Mouse (Mus musculus): ENCODE data around the gene Ap5s1. TPM values are rescaled to one million over a fixed set of nuclear protein-coding genes. Genes with fewer than 3 reads are reported as not detected.

Ap5s1 gene
- 27.9 and 28.0 TPM in 2 replicates for polyA plus RNA-seq (2015; fragmentation: Nextera tagmentation; extraction: Ambion mirVana)

DNA sequence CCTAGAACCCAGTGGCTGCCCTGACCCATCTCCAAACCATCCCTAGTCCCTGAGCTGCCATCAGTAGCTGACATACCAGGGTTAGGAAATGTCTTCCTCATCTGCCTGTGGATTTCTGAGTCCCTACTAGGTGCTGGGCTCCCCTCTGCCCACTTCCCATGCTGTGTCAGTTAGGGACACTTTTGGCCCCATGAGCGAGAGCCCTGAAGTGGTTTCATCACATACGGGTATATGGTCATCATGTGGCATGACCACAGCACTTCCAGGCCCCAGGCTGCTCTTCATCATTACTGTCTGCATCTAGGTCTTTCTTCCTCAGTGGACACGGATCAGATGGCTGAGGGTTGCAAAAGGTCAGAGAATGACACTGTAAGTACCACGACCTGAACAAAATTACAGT, at the start of gene Ap5s1:
TSS of gene Ap5s1 (plus strand) at position 301 of the 400 bp plus-strand sequence.
- H3K27me3 ChIP-seq (replicated peaks; ENCODE audit: insufficient read depth, low read length), result no peaks in the 10 kb centered on the region
- peaks cover 22% of the 10 kb centered on the region; the same call in 1 of the 2 replicates for H3K4me1 ChIP-seq (ENCODE audit: insufficient read depth, low read depth, low read length)
- no peaks in the 10 kb centered on the region for H3K9me3 ChIP-seq (ENCODE audit: low read length)
- H3K9ac ChIP-seq (replicated peaks; ENCODE audit: low read depth), result no peak within 1 kb of the TSS
- ATAC-seq (no peak), DNase-seq (ENCODE audit: low spot score) (no peak)
- TF ChIP-seq EP300 (IDR thresholded peaks at IDR 0.05) (no peak), CTCF (IDR thresholded peaks at IDR 0.05) (no peak)
- no peaks in the 10 kb centered on the region for H3K36me3 ChIP-seq (ENCODE audit: insufficient read depth, low read length)
- H3K4me2 ChIP-seq (replicated peaks; ENCODE audit: low read depth, low read length), result no peak within 1 kb of the TSS
- no peak within 1 kb of the TSS for H3K27ac ChIP-seq (ENCODE audit: low read length)
- WGBS, result 68% methylated on average over 4 of the region's 4 CpGs
- no peak within 1 kb of the TSS for H3K4me3 ChIP-seq (ENCODE audit: low read depth, low read length)

DNA sequence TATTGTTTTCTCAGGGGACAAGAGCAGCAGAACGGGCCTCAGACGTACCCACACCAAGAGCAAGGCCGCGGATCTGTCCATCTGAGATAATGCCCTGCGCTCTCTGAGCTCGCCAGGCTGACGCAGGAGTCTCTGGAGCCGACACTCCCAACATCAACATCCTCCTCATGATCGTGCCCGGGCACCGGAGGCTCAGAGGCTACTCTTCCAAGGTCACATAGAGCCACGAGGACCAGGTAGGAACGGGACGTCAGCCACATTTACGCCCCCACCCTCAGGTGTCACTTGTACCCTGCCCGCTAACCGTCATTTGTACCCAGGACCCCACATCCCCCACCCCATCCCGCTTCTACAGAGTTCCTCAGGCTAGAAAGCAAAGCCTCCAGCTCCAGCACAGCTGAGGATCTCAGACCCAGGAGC, 47.4 kb upstream of the Ap5s1 start:
- DNase-seq (ENCODE audit: low spot score) (peak; percentile 67), ATAC-seq (peak; percentile 62)
- WGBS, result under 1% methylated on average over 18 of the region's 18 CpGs
- H3K27ac ChIP-seq (ENCODE audit: low read length), result peak overlapping the region; percentile 79
- peak overlapping the region; percentile 98 for H3K4me2 ChIP-seq (replicated peaks; ENCODE audit: low read depth, low read length)
- H3K36me3 ChIP-seq (ENCODE audit: insufficient read depth, low read length), result no peaks in the 10 kb centered on the region
- TF ChIP-seq EP300 (IDR thresholded peaks at IDR 0.05) (no peak), CTCF (IDR thresholded peaks at IDR 0.05) (no peak)
- peak overlapping the region; percentile 67 for H3K4me3 ChIP-seq (ENCODE audit: low read depth, low read length)
- H3K9me3 ChIP-seq (ENCODE audit: low read length), result no peaks in the 10 kb centered on the region
- H3K4me1 ChIP-seq (ENCODE audit: insufficient read depth, low read depth, low read length), result no peaks in the 10 kb centered on the region
- peak overlapping the region; percentile 64 for H3K9ac ChIP-seq (replicated peaks; ENCODE audit: low read depth)
- H3K27me3 ChIP-seq (replicated peaks; ENCODE audit: insufficient read depth, low read length), result no peaks in the 10 kb centered on the region

DNA sequence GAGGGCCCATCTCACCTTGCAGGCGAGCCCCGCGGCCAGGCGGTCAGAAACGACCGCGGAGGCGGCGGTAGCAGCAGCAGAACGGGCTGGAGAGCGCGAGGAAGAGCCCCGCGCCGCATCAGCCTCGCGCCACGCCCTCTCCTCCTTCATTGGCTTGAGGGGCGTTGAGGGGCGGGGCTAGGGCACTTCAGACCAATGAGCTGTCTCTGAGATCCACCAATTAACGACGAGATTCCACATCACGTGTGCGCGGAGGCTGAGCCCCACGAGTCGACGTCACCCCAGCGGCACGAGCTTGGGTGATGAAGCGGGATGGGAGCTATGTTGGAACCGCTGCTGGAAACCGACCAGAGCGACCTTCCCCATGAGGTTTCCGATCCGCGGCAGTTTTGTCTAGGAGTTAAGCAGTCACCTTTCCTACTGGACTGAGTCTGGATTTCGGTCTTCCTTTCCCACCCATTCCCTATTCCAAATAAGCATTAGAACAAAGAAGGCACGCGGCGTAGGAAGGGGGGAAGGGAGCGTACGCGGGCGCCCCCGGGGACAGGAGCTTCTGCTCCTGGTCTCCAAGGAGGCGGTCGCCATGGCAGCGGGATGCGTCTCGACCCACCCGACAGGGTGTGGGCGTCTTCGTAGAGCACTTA, 46.8 kb upstream of the Ap5s1 start, which contains the start of gene 1700037H04Rik:
TSS of gene 1700037H04Rik (minus strand) at position 144 of the 644 bp plus-strand sequence.
- peak; percentile 98 for ATAC-seq
- TF ChIP-seq EP300 (IDR thresholded peaks at IDR 0.05) (no peak), CTCF (IDR thresholded peaks at IDR 0.05) (no peak)
- Histone ChIP-seq H3K27ac (ENCODE audit: low read length) (peak within 1 kb of the TSS; percentile 83), H3K36me3 (ENCODE audit: insufficient read depth, low read length) (no peaks in the 10 kb centered on the region), H3K4me2 (replicated peaks; ENCODE audit: low read depth, low read length) (peak within 1 kb of the TSS; percentile 98), H3K9me3 (ENCODE audit: low read length) (no peaks in the 10 kb centered on the region), H3K4me3 (ENCODE audit: low read depth, low read length) (peak within 1 kb of the TSS; percentile 67), H3K4me1 (ENCODE audit: insufficient read depth, low read depth, low read length) (no peaks in the 10 kb centered on the region), H3K9ac (replicated peaks; ENCODE audit: low read depth) (peak within 1 kb of the TSS; percentile 64), H3K27me3 (replicated peaks; ENCODE audit: insufficient read depth, low read length) (no peaks in the 10 kb centered on the region)
- peak; percentile 99 for DNase-seq (ENCODE audit: low spot score)
- 0% methylated on average over 54 of the region's 54 CpGs for WGBS

DNA sequence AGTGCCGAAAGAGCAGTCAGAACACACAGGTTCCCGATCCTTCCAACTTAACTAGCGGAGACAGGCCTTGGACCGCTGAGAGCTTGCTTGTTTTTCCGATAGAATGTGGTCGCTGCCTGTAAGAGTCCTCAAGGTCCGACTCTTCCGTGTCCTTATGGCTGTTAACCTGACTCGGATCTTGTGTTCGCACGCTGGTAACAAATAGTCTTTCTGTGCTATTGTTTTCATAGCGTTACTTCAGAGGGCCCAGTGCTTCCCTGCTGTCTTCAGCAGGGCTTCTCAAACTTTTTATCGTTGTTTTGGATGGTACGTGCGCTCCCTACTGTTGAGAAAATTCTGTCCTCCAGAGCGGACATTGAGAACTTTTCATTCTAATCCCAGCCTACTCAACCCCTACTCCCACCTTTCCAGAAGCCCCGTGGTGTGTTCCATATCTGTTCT, 46.2 kb upstream of the Ap5s1 start:
- Histone ChIP-seq H3K36me3 (ENCODE audit: insufficient read depth, low read length) (no peaks in the 10 kb centered on the region), H3K9ac (replicated peaks; ENCODE audit: low read depth) (peak overlapping the region; percentile 44; the same call in 1 of the 2 replicates), H3K4me3 (ENCODE audit: low read depth, low read length) (peak overlapping the region; percentile 67), H3K27me3 (replicated peaks; ENCODE audit: insufficient read depth, low read length) (no peaks in the 10 kb centered on the region), H3K27ac (ENCODE audit: low read length) (peak overlapping the region; percentile 83), H3K9me3 (ENCODE audit: low read length) (no peaks in the 10 kb centered on the region), H3K4me2 (replicated peaks; ENCODE audit: low read depth, low read length) (peak overlapping the region; percentile 87), H3K4me1 (ENCODE audit: insufficient read depth, low read depth, low read length) (no peaks in the 10 kb centered on the region)
- TF ChIP-seq CTCF (IDR thresholded peaks at IDR 0.05), result peak; percentile 59
- TF ChIP-seq EP300 (IDR thresholded peaks at IDR 0.05), result no peak
- WGBS, result 2% methylated on average over 17 of the region's 17 CpGs
- ATAC-seq (peak; percentile 4), DNase-seq (ENCODE audit: low spot score) (peak; percentile 70)

DNA sequence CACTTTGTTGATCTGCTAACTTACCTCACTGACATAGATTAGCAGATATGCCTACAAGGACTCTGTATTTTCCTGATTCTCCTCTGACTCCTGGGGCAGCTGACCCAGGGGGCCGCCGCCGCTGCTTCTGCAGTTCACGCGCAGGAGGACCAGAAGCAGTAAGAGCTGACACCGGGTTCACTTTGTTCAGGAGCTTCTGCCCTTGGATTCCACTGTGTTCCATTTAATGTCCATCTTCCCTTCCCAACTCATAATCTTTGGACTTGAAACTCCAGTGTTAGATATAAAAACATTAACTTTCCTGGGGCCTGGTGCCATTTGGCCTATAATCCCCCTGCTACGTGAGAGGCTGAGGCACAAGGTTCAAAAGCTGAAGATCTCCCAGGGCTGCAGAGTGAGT, 43.0 kb upstream of the Ap5s1 start:
- no peaks in the 10 kb centered on the region for H3K4me1 ChIP-seq (ENCODE audit: insufficient read depth, low read depth, low read length)
- H3K9me3 ChIP-seq (ENCODE audit: low read length), result no peaks in the 10 kb centered on the region
- H3K9ac ChIP-seq (replicated peaks; ENCODE audit: low read depth), result no peak overlapping the region
- H3K27me3 ChIP-seq (replicated peaks; ENCODE audit: insufficient read depth, low read length), result no peaks in the 10 kb centered on the region
- no peak overlapping the region for H3K27ac ChIP-seq (ENCODE audit: low read length)
- H3K36me3 ChIP-seq (ENCODE audit: insufficient read depth, low read length), result no peaks in the 10 kb centered on the region
- no peak overlapping the region for H3K4me3 ChIP-seq (ENCODE audit: low read depth, low read length)
- no peak for TF ChIP-seq CTCF (IDR thresholded peaks at IDR 0.05)
- TF ChIP-seq EP300 (IDR thresholded peaks at IDR 0.05), result no peak
- DNase-seq (ENCODE audit: low spot score) (no peak), ATAC-seq (no peak)
- 68% methylated on average over 7 of the region's 7 CpGs for WGBS
- no peak overlapping the region for H3K4me2 ChIP-seq (replicated peaks; ENCODE audit: low read depth, low read length)

DNA sequence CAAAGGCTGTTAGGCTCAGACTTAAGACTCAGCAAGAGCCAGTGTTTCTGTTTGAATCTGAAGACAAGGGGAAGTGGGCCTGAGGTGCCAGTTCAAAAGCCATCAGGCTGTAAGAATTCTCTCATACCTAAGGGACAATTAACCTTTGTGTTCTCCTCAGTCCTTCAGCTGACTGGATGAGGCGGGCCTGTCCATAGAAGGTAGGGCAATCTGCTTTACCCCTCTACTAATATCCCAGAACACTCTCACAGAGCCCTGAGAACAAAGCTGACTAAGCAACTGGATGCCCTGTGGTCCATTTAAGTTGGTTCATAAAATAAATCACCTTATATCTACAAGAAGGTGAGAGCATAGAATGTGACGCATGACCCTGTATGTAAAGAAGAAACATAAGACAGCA, 40.7 kb upstream of the Ap5s1 start:
- no peaks in the 10 kb centered on the region for H3K9me3 ChIP-seq (ENCODE audit: low read length)
- no peaks in the 10 kb centered on the region for H3K4me1 ChIP-seq (ENCODE audit: insufficient read depth, low read depth, low read length)
- no peak for DNase-seq (ENCODE audit: low spot score)
- H3K27me3 ChIP-seq (replicated peaks; ENCODE audit: insufficient read depth, low read length), result no peaks in the 10 kb centered on the region
- H3K4me3 ChIP-seq (ENCODE audit: low read depth, low read length), result no peak overlapping the region
- H3K9ac ChIP-seq (replicated peaks; ENCODE audit: low read depth), result no peak overlapping the region
- no peak for ATAC-seq
- TF ChIP-seq EP300 (IDR thresholded peaks at IDR 0.05) (no peak), CTCF (IDR thresholded peaks at IDR 0.05) (no peak)
- H3K4me2 ChIP-seq (replicated peaks; ENCODE audit: low read depth, low read length), result no peak overlapping the region
- 83% methylated on average over 2 of the region's 2 CpGs for WGBS
- no peak overlapping the region for H3K27ac ChIP-seq (ENCODE audit: low read length)
- 0 out of 2 replicates have a peak, but pooled peaks cover 3% of the 10 kb centered on the region for H3K36me3 ChIP-seq (ENCODE audit: insufficient read depth, low read length)
